Mouse (Mus musculus): Measurements from ENCODE around the gene Ccdc181. TPM values are rescaled to one million over a fixed set of nuclear protein-coding genes. Genes with fewer than 3 reads are reported as not detected.

Ccdc181 gene
- polyA plus RNA-seq, 1 experiment from 2014 or later, result 14.0 TPM

DNA sequence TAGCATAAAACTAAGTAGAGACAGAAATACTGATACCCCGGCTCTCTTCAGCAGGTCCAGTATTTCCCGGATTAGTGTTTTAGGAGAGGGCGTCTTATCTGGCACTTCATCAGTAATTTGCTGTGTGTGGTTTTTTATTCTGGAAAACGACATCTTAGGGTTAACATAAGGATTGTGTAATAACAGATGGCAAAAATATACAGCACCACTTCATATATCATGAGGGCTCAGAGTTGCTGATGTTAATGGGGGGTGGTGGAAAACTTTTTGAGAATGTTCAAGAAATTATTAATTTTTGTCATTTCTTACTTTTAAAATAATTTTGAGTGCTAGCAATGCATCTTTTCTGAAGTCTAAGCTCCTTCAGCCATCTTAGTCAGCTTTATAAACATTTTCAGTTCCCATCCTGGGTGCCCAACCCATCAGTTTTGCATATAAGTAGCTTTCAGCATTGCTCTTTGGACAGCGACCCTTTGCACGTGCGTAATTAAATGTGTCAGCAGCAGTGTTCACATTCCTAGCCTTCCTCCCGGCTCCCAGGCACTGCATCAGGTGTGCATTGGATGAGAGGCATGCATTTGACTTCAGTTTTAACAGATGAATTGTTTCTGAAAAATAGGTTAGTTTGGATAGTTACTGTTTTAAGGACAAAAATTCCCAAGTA lies 47.7 kb downstream of the Ccdc181 start:
- Histone ChIP-seq H3K4me3 (no peak overlapping the region), H3K9me3 (no peaks in the 10 kb centered on the region), H3K27ac (no peak overlapping the region), H3K27me3 (ENCODE audit: poor library complexity, severe bottlenecking) (no peaks in the 10 kb centered on the region), H3K4me1 (peaks cover 10% of the 10 kb centered on the region), H3K36me3 (replicated peaks) (peaks cover 8% of the 10 kb centered on the region)
- 90% methylated on average over 8 of the region's 8 CpGs for WGBS
- DNase-seq (ENCODE audit: extremely low spot score, low spot score), result no peak

DNA sequence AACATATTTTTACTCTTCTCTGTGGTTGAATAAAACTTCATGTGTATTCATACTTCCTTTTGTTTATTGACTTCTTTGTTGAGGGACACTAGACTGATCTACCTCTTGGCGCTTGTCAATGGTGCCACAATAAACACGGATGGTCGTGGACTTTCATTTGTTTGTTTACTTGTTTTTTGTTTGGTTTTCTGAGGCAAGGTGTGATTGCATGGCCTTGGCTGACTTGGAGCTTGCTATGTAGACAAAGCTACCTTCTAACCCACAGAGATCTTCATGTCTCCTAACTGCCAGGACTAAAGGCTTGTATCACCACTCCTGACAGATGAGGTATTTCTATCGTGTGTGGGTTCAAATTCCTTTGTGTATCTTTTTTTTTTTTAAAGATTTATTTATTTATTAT lies 48.8 kb downstream of the Ccdc181 start:
- Histone ChIP-seq H3K36me3 (replicated peaks) (peaks cover 15% of the 10 kb centered on the region), H3K27me3 (ENCODE audit: poor library complexity, severe bottlenecking) (no peaks in the 10 kb centered on the region), H3K27ac (no peak overlapping the region), H3K4me1 (peaks cover 10% of the 10 kb centered on the region), H3K4me3 (no peak overlapping the region), H3K9me3 (no peaks in the 10 kb centered on the region)
- WGBS, result 97% methylated on average over 4 of the region's 4 CpGs
- DNase-seq (ENCODE audit: extremely low spot score, low spot score), result no peak

DNA sequence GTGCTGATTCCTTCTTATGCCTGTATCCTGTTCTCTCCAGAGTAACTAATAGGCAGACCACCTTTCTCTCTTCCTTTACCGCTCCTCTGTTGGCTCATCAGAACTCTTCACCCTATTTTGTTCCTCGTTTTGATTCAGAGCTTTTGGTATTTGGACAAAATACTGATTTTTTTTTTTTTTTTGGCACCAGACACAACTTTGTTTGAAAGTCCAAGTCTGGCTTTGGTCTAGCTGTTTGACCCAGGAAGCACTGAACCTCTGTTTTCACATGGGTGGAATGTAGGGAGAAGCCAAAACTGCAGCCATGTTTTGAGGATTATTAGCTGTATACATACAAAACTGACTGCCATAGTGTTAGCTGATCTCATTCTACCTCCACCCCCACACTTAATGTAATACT lies 49.5 kb downstream of the Ccdc181 start:
- WGBS, result 93% methylated on average over 2 of the region's 2 CpGs
- no peak for DNase-seq (ENCODE audit: extremely low spot score, low spot score)
- H3K27ac ChIP-seq, result no peak overlapping the region
- H3K27me3 ChIP-seq (ENCODE audit: poor library complexity, severe bottlenecking), result no peaks in the 10 kb centered on the region
- peaks cover 16% of the 10 kb centered on the region for H3K36me3 ChIP-seq (replicated peaks)
- H3K9me3 ChIP-seq, result no peaks in the 10 kb centered on the region
- H3K4me3 ChIP-seq, result no peak overlapping the region
- peaks cover 10% of the 10 kb centered on the region for H3K4me1 ChIP-seq

DNA sequence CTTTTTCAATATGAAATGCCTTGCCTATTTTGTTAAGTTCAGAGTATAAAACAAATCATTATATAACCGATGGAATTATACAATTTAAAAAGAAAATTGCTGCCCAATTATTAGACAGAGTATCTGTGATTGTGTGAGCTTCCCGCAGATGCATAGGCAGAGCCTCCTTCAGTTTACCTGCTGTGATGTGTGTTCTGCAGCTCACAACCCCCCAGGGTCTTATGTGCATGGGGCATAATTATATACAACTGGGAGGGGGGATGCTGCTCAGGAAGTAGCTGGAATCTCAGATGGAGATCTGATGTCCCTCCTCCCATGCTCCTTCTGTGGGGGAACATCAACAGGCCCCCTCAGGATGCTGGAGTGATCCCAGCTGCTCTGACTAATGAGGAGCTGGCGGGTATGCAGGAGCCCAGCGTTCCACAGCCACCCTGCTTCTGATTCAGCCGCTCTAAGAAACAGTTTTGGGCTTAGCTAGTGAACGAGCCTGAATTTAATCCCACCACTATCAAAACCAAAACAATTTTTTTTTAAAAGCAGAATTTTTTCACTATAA lies 51.3 kb downstream of the Ccdc181 start:
- no peak for DNase-seq (ENCODE audit: extremely low spot score, low spot score)
- WGBS, result 76% methylated on average over 6 of the region's 6 CpGs
- Histone ChIP-seq H3K27me3 (ENCODE audit: poor library complexity, severe bottlenecking) (no peaks in the 10 kb centered on the region), H3K9me3 (no peaks in the 10 kb centered on the region), H3K36me3 (replicated peaks) (peaks cover 26% of the 10 kb centered on the region), H3K27ac (no peak overlapping the region), H3K4me3 (no peak overlapping the region), H3K4me1 (peaks cover 6% of the 10 kb centered on the region)

GRCm38 (mm10) chr1:164327764-164328163 lies 52.4 kb downstream of the Ccdc181 start:
- H3K36me3 ChIP-seq (replicated peaks), result peaks cover 32% of the 10 kb centered on the region
- WGBS, result 90% methylated on average over 7 of the region's 7 CpGs
- no peak for DNase-seq (ENCODE audit: extremely low spot score, low spot score)
- no peaks in the 10 kb centered on the region for H3K4me1 ChIP-seq
- no peak overlapping the region for H3K4me3 ChIP-seq
- no peaks in the 10 kb centered on the region for H3K9me3 ChIP-seq
- no peaks in the 10 kb centered on the region for H3K27me3 ChIP-seq (ENCODE audit: poor library complexity, severe bottlenecking)
- no peak overlapping the region for H3K27ac ChIP-seq

DNA sequence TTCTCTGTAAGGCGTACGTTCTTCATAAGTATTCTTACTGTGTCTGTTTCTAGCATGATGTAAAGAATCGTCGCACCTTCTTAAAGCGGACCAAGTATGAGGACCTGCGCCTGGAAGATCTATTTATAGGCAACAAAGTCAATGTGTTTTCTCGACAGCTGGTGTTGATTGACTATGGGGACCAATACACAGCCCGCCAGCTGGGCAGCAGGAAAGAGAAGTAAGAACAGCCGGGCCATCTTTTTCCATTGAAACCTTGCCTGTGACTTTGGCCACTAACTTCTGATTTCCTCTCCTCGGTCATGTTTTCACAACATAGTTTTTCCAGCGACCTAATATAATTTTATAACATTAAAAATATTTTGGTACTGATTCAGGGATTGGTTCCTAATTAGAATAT lies 57.2 kb downstream of the Ccdc181 start:
- no peak for DNase-seq (ENCODE audit: extremely low spot score, low spot score)
- Histone ChIP-seq H3K4me3 (no peak overlapping the region), H3K9me3 (no peaks in the 10 kb centered on the region), H3K27me3 (ENCODE audit: poor library complexity, severe bottlenecking) (no peaks in the 10 kb centered on the region), H3K36me3 (replicated peaks) (peaks cover 58% of the 10 kb centered on the region), H3K27ac (no peak overlapping the region), H3K4me1 (no peaks in the 10 kb centered on the region)
- 91% methylated on average over 11 of the region's 11 CpGs for WGBS

GRCm38 (mm10) chr1:164335435-164335834 lies 60.0 kb downstream of the Ccdc181 start:
- no peaks in the 10 kb centered on the region for H3K27me3 ChIP-seq (ENCODE audit: poor library complexity, severe bottlenecking)
- no peaks in the 10 kb centered on the region for H3K9me3 ChIP-seq
- no peak overlapping the region for H3K4me3 ChIP-seq
- H3K4me1 ChIP-seq, result no peaks in the 10 kb centered on the region
- peaks cover 47% of the 10 kb centered on the region for H3K36me3 ChIP-seq (replicated peaks)
- H3K27ac ChIP-seq, result no peak overlapping the region
- WGBS, result 94% methylated on average over 3 of the region's 3 CpGs
- DNase-seq (ENCODE audit: extremely low spot score, low spot score), result no peak

DNA sequence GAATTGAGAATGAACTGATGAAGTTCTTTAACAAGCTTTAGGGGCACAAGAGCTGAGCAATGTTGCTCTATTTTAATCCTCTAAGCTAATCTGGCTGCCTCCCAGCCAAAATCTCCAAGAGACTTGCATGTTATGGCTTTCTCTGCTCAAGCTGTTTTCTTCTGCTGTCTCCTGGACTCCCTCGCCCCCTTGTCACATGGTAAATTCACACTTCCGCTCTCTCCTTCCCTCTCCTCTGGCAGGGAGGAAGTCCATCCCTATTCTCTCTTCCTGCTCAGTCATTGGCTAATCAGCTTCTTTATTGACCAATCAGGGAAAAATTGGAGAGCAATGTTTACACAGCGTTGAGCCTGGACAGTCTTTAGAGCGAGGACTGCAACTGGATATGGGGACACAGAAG lies 60.5 kb downstream of the Ccdc181 start:
- peaks cover 44% of the 10 kb centered on the region for H3K36me3 ChIP-seq (replicated peaks)
- WGBS, result 93% methylated on average over 4 of the region's 4 CpGs
- no peak for DNase-seq (ENCODE audit: extremely low spot score, low spot score)
- no peak overlapping the region for H3K27ac ChIP-seq
- no peak overlapping the region for H3K4me3 ChIP-seq
- H3K27me3 ChIP-seq (ENCODE audit: poor library complexity, severe bottlenecking), result no peaks in the 10 kb centered on the region
- no peaks in the 10 kb centered on the region for H3K4me1 ChIP-seq
- no peaks in the 10 kb centered on the region for H3K9me3 ChIP-seq

Other genes starting within 250 kb of the Ccdc181 start
- gene Sele, start 227.4 kb upstream of the Ccdc181 start, polyA plus RNA-seq (2016; fragmentation: Nextera tagmentation; extraction: Ambion mirVana), result not detected in 2 replicates
- gene Sell, start 213.6 kb upstream of the Ccdc181 start, polyA plus RNA-seq (2016; fragmentation: Nextera tagmentation; extraction: Ambion mirVana), result not detected in 2 replicates
- not detected in 2 replicates for gene Selp, start 160.3 kb upstream of the Ccdc181 start, polyA plus RNA-seq (2016; fragmentation: Nextera tagmentation; extraction: Ambion mirVana)
- 0.27 and 0.36 TPM in 2 replicates for gene F5, start 123.7 kb upstream of the Ccdc181 start, polyA plus RNA-seq (2016; fragmentation: Nextera tagmentation; extraction: Ambion mirVana)
- gene Slc19a2, start 26.5 kb upstream of the Ccdc181 start, polyA plus RNA-seq (2016; fragmentation: Nextera tagmentation; extraction: Ambion mirVana), result 11.2 and 12.2 TPM in 2 replicates
- gene Nme7, start 28.5 kb downstream of the Ccdc181 start, polyA plus RNA-seq (2016; fragmentation: Nextera tagmentation; extraction: Ambion mirVana), result 45.6 and 48.8 TPM in 2 replicates
- gene Blzf1, start 31.9 kb downstream of the Ccdc181 start, polyA plus RNA-seq (2016; fragmentation: Nextera tagmentation; extraction: Ambion mirVana), result 24.9 and 26.7 TPM in 2 replicates
- gene Atp1b1, start 182.8 kb downstream of the Ccdc181 start, polyA plus RNA-seq (2016; fragmentation: Nextera tagmentation; extraction: Ambion mirVana), result 7.8 and 9.9 TPM in 2 replicates